Mouse (Mus musculus) embryonic facial prominence, embryonic 10.5 days (tissue): ENCODE measurements at regions not wholly inside any gene's neighbourhood (a gene's known extent, or its start where the extent isn't known, plus 50 kb on each side); places are given as distances from the start of the nearest gene placed in this dataset.
A peak's percentile ranks its signal among the peaks of the same experiment; 100 is the strongest.

Source experiments
- DNase-seq: peaks from one replicate; pipeline ENCODE4 v3.0.0-alpha.2; 2017; ENCODE audit warnings: low spot score
- H3K27ac ChIP-seq: fragments of 300-500 bp; sonication (generic); replicated peaks from 2 replicates; pipeline ENCODE4 v1.5.1; 2016; ENCODE audit warnings: mild to moderate bottlenecking
- H3K27me3 ChIP-seq: fragments of 300-500 bp; sonication (generic); replicated peaks from 2 replicates; pipeline ENCODE4 v1.6.1; 2016; ENCODE audit warnings: low read depth, mild to moderate bottlenecking; ENCODE audit not compliant: poor library complexity, severe bottlenecking
- H3K36me3 ChIP-seq: fragments of 300-500 bp; sonication (generic); replicated peaks from 2 replicates; pipeline ENCODE4 v1.6.1; 2016; ENCODE audit warnings: mild to moderate bottlenecking, moderate library complexity
- H3K4me1 ChIP-seq: fragments of 300-500 bp; sonication (generic); 2 replicates; pipeline ENCODE4 v1.6.1; 2016
- H3K4me3 ChIP-seq: fragments of 300-500 bp; sonication (generic); 2 replicates; pipeline ENCODE4 v1.5.1; 2016; ENCODE audit warnings: mild to moderate bottlenecking, moderate library complexity
- H3K9me3 ChIP-seq: fragments of 300-500 bp; sonication (generic); 2 replicates; pipeline ENCODE4 v1.6.1; 2016; ENCODE audit warnings: mild to moderate bottlenecking
- WGBS: fragments of 180-500 bp; shearing (Covaris S2); methylation state at CpG from one replicate; pipeline ENCODE4 v1.1.7; 2016; 5-methylcytosine and 5-hydroxymethylcytosine counted together

GRCm38 (mm10) chr4:142460468-142461086, 221.4 kb upstream of the Kazn start:
- Histone ChIP-seq H3K4me1 (0 out of 2 replicates have a peak, but pooled peaks cover 3% of the 10 kb centered on the region), H3K4me3 (no peak overlapping the region), H3K27ac (no peak overlapping the region), H3K36me3 (peaks cover 45% of the 10 kb centered on the region), H3K27me3 (no peaks in the 10 kb centered on the region), H3K9me3 (0 out of 2 replicates have a peak, but pooled peaks cover 2% of the 10 kb centered on the region)
- no peak for DNase-seq
- WGBS: 89% methylated on average over 13 of the region's 13 CpGs

- Histone ChIP-seq H3K36me3 (no peaks in the 10 kb centered on the region), H3K4me3 (no peak overlapping the region), H3K27me3 (peaks cover 5% of the 10 kb centered on the region; the same call in 1 of the 2 replicates), H3K27ac (no peak overlapping the region), H3K4me1 (peaks cover 35% of the 10 kb centered on the region), H3K9me3 (no peaks in the 10 kb centered on the region)
- WGBS: 25% methylated on average over 11 of the region's 11 CpGs
- no peak for DNase-seq
Measured at GRCm38 (mm10) chr4:142452614-142453013, 213.4 kb upstream of the Kazn start.

GRCm38 (mm10) chr4:142450884-142451283, 211.7 kb upstream of the Kazn start:
- no peak overlapping the region; the same call in 1 of the 2 replicates for H3K27ac ChIP-seq

GRCm38 (mm10) chr4:142449713-142450112, 210.5 kb upstream of the Kazn start:
- H3K27me3 ChIP-seq: peaks cover 5% of the 10 kb centered on the region; the same call in 1 of the 2 replicates

More at GRCm38 (mm10) chr4:142450884-142451283, 211.7 kb upstream of the Kazn start:
- Histone ChIP-seq H3K4me3 (no peak overlapping the region), H3K9me3 (no peaks in the 10 kb centered on the region), H3K36me3 (no peaks in the 10 kb centered on the region), H3K27me3 (peaks cover 5% of the 10 kb centered on the region; the same call in 1 of the 2 replicates), H3K4me1 (peaks cover 35% of the 10 kb centered on the region)
- 79% methylated on average over 3 of the region's 3 CpGs for WGBS
- no peak for DNase-seq

GRCm38 (mm10) chr4:142449198-142449702, 210.0 kb upstream of the Kazn start:
- Histone ChIP-seq H3K27ac (no peak overlapping the region), H3K36me3 (no peaks in the 10 kb centered on the region), H3K9me3 (no peaks in the 10 kb centered on the region), H3K4me3 (no peak overlapping the region), H3K27me3 (peaks cover 5% of the 10 kb centered on the region; the same call in 1 of the 2 replicates), H3K4me1 (peaks cover 28% of the 10 kb centered on the region)
- no peak for DNase-seq
- WGBS: 89% methylated on average over 14 of the region's 14 CpGs

More at GRCm38 (mm10) chr4:142449713-142450112, 210.5 kb upstream of the Kazn start:
- no peak overlapping the region for H3K4me3 ChIP-seq
- H3K36me3 ChIP-seq: no peaks in the 10 kb centered on the region
- no peak for DNase-seq
- 76% methylated on average over 13 of the region's 13 CpGs for WGBS
- peaks cover 28% of the 10 kb centered on the region for H3K4me1 ChIP-seq
- H3K9me3 ChIP-seq: no peaks in the 10 kb centered on the region
- no peak overlapping the region for H3K27ac ChIP-seq

GRCm38 (mm10) chr4:142447529-142447928, 208.3 kb upstream of the Kazn start:
- Histone ChIP-seq H3K27ac (no peak overlapping the region), H3K27me3 (peaks cover 1% of the 10 kb centered on the region; the same call in 1 of the 2 replicates), H3K36me3 (no peaks in the 10 kb centered on the region), H3K4me3 (no peak overlapping the region), H3K9me3 (no peaks in the 10 kb centered on the region), H3K4me1 (peaks cover 19% of the 10 kb centered on the region)
- 71% methylated on average over 7 of the region's 7 CpGs for WGBS
- DNase-seq: no peak

- no peak overlapping the region for H3K4me3 ChIP-seq
- H3K4me1 ChIP-seq: peaks cover 29% of the 10 kb centered on the region
- H3K27me3 ChIP-seq: no peaks in the 10 kb centered on the region
- no peaks in the 10 kb centered on the region for H3K9me3 ChIP-seq
- DNase-seq: no peak
- no peak overlapping the region for H3K27ac ChIP-seq
- no peaks in the 10 kb centered on the region for H3K36me3 ChIP-seq
- 92% methylated on average over 11 of the region's 11 CpGs for WGBS
Measured at GRCm38 (mm10) chr4:142441045-142441444, 201.8 kb upstream of the Kazn start.

- Histone ChIP-seq H3K27me3 (0 out of 2 replicates have a peak, but pooled peaks cover 3% of the 10 kb centered on the region), H3K9me3 (no peaks in the 10 kb centered on the region), H3K36me3 (no peaks in the 10 kb centered on the region), H3K4me3 (no peak overlapping the region), H3K27ac (no peak overlapping the region), H3K4me1 (peaks cover 29% of the 10 kb centered on the region)
- 56% methylated on average over 9 of the region's 9 CpGs for WGBS
- DNase-seq: no peak
Measured at GRCm38 (mm10) chr4:142439450-142440183, 200.4 kb upstream of the Kazn start.

GRCm38 (mm10) chr4:142424596-142424995, 185.4 kb upstream of the Kazn start:
- 72% methylated on average over 3 of the region's 3 CpGs for WGBS
- Histone ChIP-seq H3K9me3 (no peaks in the 10 kb centered on the region), H3K27ac (peak overlapping the region; percentile 44; the same call in 1 of the 2 replicates), H3K36me3 (no peaks in the 10 kb centered on the region), H3K4me3 (no peak overlapping the region), H3K27me3 (no peaks in the 10 kb centered on the region), H3K4me1 (peaks cover 34% of the 10 kb centered on the region)
- no peak for DNase-seq

- Histone ChIP-seq H3K27me3 (no peaks in the 10 kb centered on the region), H3K4me1 (peaks cover 22% of the 10 kb centered on the region), H3K27ac (no peak overlapping the region), H3K9me3 (no peaks in the 10 kb centered on the region), H3K4me3 (no peak overlapping the region), H3K36me3 (no peaks in the 10 kb centered on the region)
- DNase-seq: no peak
- WGBS: 68% methylated on average over 7 of the region's 7 CpGs
Measured at GRCm38 (mm10) chr4:142420427-142420826, 181.2 kb upstream of the Kazn start.

GRCm38 (mm10) chr4:142414874-142415273, 175.7 kb upstream of the Kazn start:
- H3K36me3 ChIP-seq: no peaks in the 10 kb centered on the region
- peaks cover 6% of the 10 kb centered on the region; the same call in 1 of the 2 replicates for H3K4me1 ChIP-seq
- no peak overlapping the region for H3K27ac ChIP-seq
- no peak overlapping the region for H3K4me3 ChIP-seq
- no peak for DNase-seq
- H3K27me3 ChIP-seq: no peaks in the 10 kb centered on the region
- WGBS: 71% methylated on average over 5 of the region's 5 CpGs
- H3K9me3 ChIP-seq: no peaks in the 10 kb centered on the region

- no peak overlapping the region for H3K27ac ChIP-seq
- H3K9me3 ChIP-seq: no peaks in the 10 kb centered on the region
- no peaks in the 10 kb centered on the region for H3K36me3 ChIP-seq
- no peaks in the 10 kb centered on the region for H3K27me3 ChIP-seq
- H3K4me3 ChIP-seq: no peak overlapping the region
- 92% methylated on average over 5 of the region's 5 CpGs for WGBS
- DNase-seq: no peak
- peaks cover 15% of the 10 kb centered on the region for H3K4me1 ChIP-seq
Measured at GRCm38 (mm10) chr4:142411792-142412191, 172.6 kb upstream of the Kazn start.
